Mouse (Mus musculus) CD4-positive, CD25-positive, alpha-beta regulatory T cell (primary cell): Measurements from ENCODE around the gene Mybpc1. TPM values are rescaled to one million over a fixed set of nuclear protein-coding genes. Genes with fewer than 3 reads are reported as not detected.

Source experiments
- polyA plus RNA-seq: library from polyadenylated mRNA; unstranded; fragments of 100-300 nt; shearing (Covaris generic); gene quantifications from one replicate; pipeline ENCODE4 v1.2.1, GENCODE M21; 2017

Mybpc1 gene
- 0.30 TPM for polyA plus RNA-seq

GRCm38 (mm10) chr10:88604943-88605342, at the start of gene Mybpc1:
TSS of gene Mybpc1 (minus strand) at chr10:88605152.

GRCm38 (mm10) chr10:88503421-88504314, 101.3 kb downstream of the Mybpc1 start, which contains the start of gene Chpt1:
TSS of gene Chpt1 (minus strand) at chr10:88504073.

Other genes with a start within 250 kb of the Mybpc1 start
- gene Dram1, start 226.1 kb downstream of the Mybpc1 start, polyA plus RNA-seq = 0.37 TPM
- 21.9 TPM for gene Gnptab, start 226.0 kb downstream of the Mybpc1 start, polyA plus RNA-seq
- not detected for gene Sycp3, start 145.6 kb downstream of the Mybpc1 start, polyA plus RNA-seq
- gene Chpt1, start 101.1 kb downstream of the Mybpc1 start, polyA plus RNA-seq = 9.7 TPM
- 2.0 TPM for gene Spic, start 79.9 kb upstream of the Mybpc1 start, polyA plus RNA-seq
- 79.7 TPM for gene Arl1, start 125.7 kb upstream of the Mybpc1 start, polyA plus RNA-seq
- 19.7 TPM for gene Utp20, start 221.7 kb upstream of the Mybpc1 start, polyA plus RNA-seq